Mouse (Mus musculus) embryonic fibroblast, embryonic 13.5 days (primary cell): ENCODE measurements at regions not wholly inside any gene's neighbourhood (a gene's known extent, or its start where the extent isn't known, plus 50 kb on each side); places are given as distances from the start of the nearest gene placed in this dataset.

Experiments used
- CTCF ChIP-seq: IDR thresholded peaks from 2 replicates; pipeline ENCODE4 v1.5.1; 2011; ENCODE audit warnings: mild to moderate bottlenecking, control low read depth, low read length, moderate library complexity, borderline replicate concordance; ENCODE audit not compliant: insufficient read depth
- POLR2A ChIP-seq: IDR thresholded peaks from 2 replicates; pipeline ENCODE4 v1.6.1; 2011; ENCODE audit warnings: low read depth, mild to moderate bottlenecking, control low read depth, low read length, moderate library complexity

DNA sequence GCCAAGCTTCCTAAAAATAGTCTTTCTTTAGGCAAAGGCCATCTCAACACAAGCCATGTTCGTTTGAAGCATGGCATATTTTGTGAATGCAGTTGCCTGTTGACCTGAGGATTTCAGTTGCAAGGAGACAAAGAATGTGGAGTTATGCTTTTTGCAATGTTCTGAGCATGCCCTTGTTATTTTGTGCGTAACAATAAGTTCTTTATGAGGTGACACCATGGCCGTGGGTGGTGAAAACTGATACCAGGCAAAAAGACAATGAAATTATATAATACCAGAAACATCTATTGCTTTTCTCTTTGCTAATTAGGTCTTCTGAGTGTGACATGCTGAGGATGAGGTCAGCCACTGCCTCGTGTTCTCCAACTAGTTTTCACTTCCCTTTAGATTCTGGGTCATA, 236.4 kb downstream of the Ttc32 start:
- no peak for TF ChIP-seq POLR2A
- TF ChIP-seq CTCF = no peak
